25 mouse cellular contexts compared by ENCODE assay signal in the genomic region with DNA sequence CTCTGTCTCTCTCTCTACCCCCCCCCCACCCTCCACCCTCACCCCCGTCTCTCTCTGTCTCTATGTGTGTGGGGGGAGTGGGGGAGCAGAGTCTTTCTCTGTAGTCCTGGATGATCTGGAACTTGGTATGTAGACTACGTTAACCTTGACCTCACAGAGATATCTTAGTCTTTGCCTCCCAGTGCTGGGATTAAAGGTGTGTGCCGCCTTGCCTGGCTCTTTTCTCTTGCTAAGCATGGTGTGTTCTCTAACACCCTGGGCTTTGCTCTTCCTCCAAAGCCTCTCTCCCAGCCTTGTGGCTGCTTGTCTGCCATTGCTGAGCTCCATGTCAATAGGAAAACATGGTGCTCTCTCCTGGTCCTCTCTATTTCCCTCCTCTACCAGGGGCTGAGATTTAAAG. TPM values are rescaled to one million over a fixed set of nuclear protein-coding genes. Genes with fewer than 3 reads are reported as not detected.
DNase-seq lines count a peak whose midpoint lies in the region; ATAC-seq and TF ChIP-seq lines count a peak whose summit lies in the region.
"Had no signal": no experiment of that assay in that cellular context is flagged by ENCODE, and none has a peak within 500 bp of the region (broad histone marks: within the 10 kb centered on the region; RNA-seq: fewer than 3 reads in every experiment).

No protein-coding gene starts in this region.

- H3K27ac ChIP-seq in intestine, embryonic 14.5 days (ENCODE audit: low read depth): 0 out of 2 replicates have a peak overlapping the region, but pooled peaks have one; percentile 34
- no peak overlapping the region for H3K27ac ChIP-seq in intestine, embryonic 15.5 days
- H3K27ac ChIP-seq in ES-Bruce4 (ENCODE audit: insufficient read depth, low read length): peak overlapping the region; percentile 70
- peak overlapping the region; percentile 58 for H3K27ac ChIP-seq in ES-E14 (ENCODE audit: insufficient read depth, low read depth, low read length, poor library complexity, severe bottlenecking)
- H3K27ac ChIP-seq in forebrain, embryonic 12.5 days: no peak overlapping the region
- H3K27ac ChIP-seq: embryonic facial prominence, embryonic 12.5 days had no signal

- DNase-seq in intestine, embryonic 14.5 days (ENCODE audit: low spot score): no peak
- no peak for DNase-seq in ES-E14 (ENCODE audit: low read depth, low spot score)
- peak; percentile 58 for DNase-seq in ZHBTc4 (ENCODE audit: low read depth, low spot score)
- no peak for DNase-seq in left cerebral cortex, postnatal 14 days (ENCODE audit: low spot score in 2 of 2)
- no peak for DNase-seq in spleen, postnatal 4 days (ENCODE audit: low spot score in 2 of 2)
- DNase-seq: adrenal gland, adult 2 months; adrenal gland, postnatal 10 days; adrenal gland, postnatal 25 days; B cell, adult 2 months; cerebellum, adult 11 months; cerebellum, adult 18-20 months; cerebellum, adult 8-10 months; cerebellum, adult 9-11 months; cerebellum, postnatal 14 days; cerebellum, postnatal 36 days; embryo, embryonic 11 days had no signal

- 57% methylated on average over 3 of the region's 3 CpGs for WGBS in intestine, embryonic 14.5 days
- WGBS in intestine, embryonic 15.5 days: 68% methylated on average over 3 of the region's 3 CpGs
- WGBS in forebrain, embryonic 12.5 days: 83% methylated on average over 3 of the region's 3 CpGs

- H3K9ac ChIP-seq in intestine, embryonic 14.5 days (ENCODE audit: low read length): no peak overlapping the region
- no peak overlapping the region for H3K9ac ChIP-seq in intestine, embryonic 15.5 days
- no peak overlapping the region for H3K9ac ChIP-seq in ES-Bruce4 (ENCODE audit: low read depth, poor library complexity, severe bottlenecking)
- no peak overlapping the region for H3K9ac ChIP-seq in ES-E14 (ENCODE audit: insufficient read depth, low read depth, low read length, poor library complexity, severe bottlenecking)
- no peak overlapping the region for H3K9ac ChIP-seq in forebrain, embryonic 12.5 days
- H3K9ac ChIP-seq: embryonic facial prominence, embryonic 12.5 days had no signal

- TF ChIP-seq POLR2A in ES-Bruce4 (IDR thresholded peaks at IDR 0.05; ENCODE audit: insufficient read depth, low read length): no peak

- in situ Hi-C loops in ES-E14 (cut with MboI; ENCODE audit: low sequenced_read_pairs in 2 of 2, unreplicated experiment in 2 of 2): no loop called here

- ATAC-seq in intestine, embryonic 14.5 days (replicated peaks; ENCODE audit: low FRiP score, low TSS enrichment, low read depth): 0 out of 2 replicates have a peak, but pooled peaks have one; percentile 7
- ATAC-seq in intestine, embryonic 15.5 days: no peak
- ATAC-seq in forebrain, embryonic 12.5 days (ENCODE audit: low FRiP score): no peak
- ATAC-seq: CD4-positive, CD25-positive, alpha-beta regulatory T cell, adult 4 months; forebrain, embryonic 14.5 days; forebrain, embryonic 16.5 days had no signal

- no peak for TF ChIP-seq CTCF in ES-Bruce4 (IDR thresholded peaks at IDR 0.05; ENCODE audit: low read depth, low read length)

- 0 out of 2 replicates have a peak, but pooled peaks cover 3% of the 10 kb centered on the region for H3K4me1 ChIP-seq in intestine, embryonic 14.5 days (replicated peaks; ENCODE audit: control insufficient read depth, insufficient read depth, low read length)
- H3K4me1 ChIP-seq in intestine, embryonic 15.5 days (replicated peaks): no peaks in the 10 kb centered on the region; the same call in 1 of the 2 replicates
- H3K4me1 ChIP-seq in ES-Bruce4 (ENCODE audit: control insufficient read depth, insufficient read depth, low read length) (peaks cover 4% of the 10 kb centered on the region), ES-E14 (ENCODE audit: control insufficient read depth in 2 of 2, insufficient read depth in 2 of 2, low read length in 2 of 2, poor library complexity in 1 of 2) (peaks cover 7 to 16% of the 10 kb centered on the region in 2 experiments)
- no peaks in the 10 kb centered on the region for H3K4me1 ChIP-seq in forebrain, embryonic 12.5 days
- H3K4me1 ChIP-seq: embryonic facial prominence, embryonic 12.5 days had no signal

- intact Hi-C loops in left cerebral cortex, postnatal 14 days (cut with DNase I): no loop called here

- no peak overlapping the region for H3K4me3 ChIP-seq in intestine, embryonic 14.5 days (ENCODE audit: low read depth, low read length)
- H3K4me3 ChIP-seq in intestine, embryonic 15.5 days (replicated peaks): no peak overlapping the region
- H3K4me3 ChIP-seq in ES-Bruce4 (ENCODE audit: low read depth, low read length): no peak overlapping the region
- no peak overlapping the region for H3K4me3 ChIP-seq in ES-E14 (ENCODE audit: insufficient read depth in 1 of 2, low read depth in 1 of 2, low read length in 2 of 2, poor library complexity in 1 of 2, severe bottlenecking in 1 of 2)
- no peak overlapping the region for H3K4me3 ChIP-seq in forebrain, embryonic 12.5 days (replicated peaks)
- H3K4me3 ChIP-seq: embryonic facial prominence, embryonic 12.5 days had no signal

- no peak overlapping the region for H3K4me2 ChIP-seq in intestine, embryonic 14.5 days (ENCODE audit: low read length)
- no peak overlapping the region for H3K4me2 ChIP-seq in intestine, embryonic 15.5 days (replicated peaks)
- H3K4me2 ChIP-seq in forebrain, embryonic 12.5 days: no peak overlapping the region
- H3K4me2 ChIP-seq: embryonic facial prominence, embryonic 12.5 days had no signal

- TF ChIP-seq EP300 in ES-Bruce4 (IDR thresholded peaks at IDR 0.05; ENCODE audit: insufficient read depth, low read depth, low read length): no peak

- no peaks in the 10 kb centered on the region for H3K27me3 ChIP-seq in intestine, embryonic 14.5 days (replicated peaks; ENCODE audit: control insufficient read depth, insufficient read depth, low read length)
- no peaks in the 10 kb centered on the region for H3K27me3 ChIP-seq in intestine, embryonic 15.5 days (replicated peaks)
- no peaks in the 10 kb centered on the region for H3K27me3 ChIP-seq in ES-Bruce4 (ENCODE audit: control insufficient read depth, insufficient read depth, low read length, poor library complexity, severe bottlenecking)
- no peaks in the 10 kb centered on the region for H3K27me3 ChIP-seq in forebrain, embryonic 12.5 days
- H3K27me3 ChIP-seq: CH12.LX; embryonic facial prominence, embryonic 12.5 days had no signal

- H3K9me3 ChIP-seq in intestine, embryonic 14.5 days (ENCODE audit: control insufficient read depth, low read length): no peaks in the 10 kb centered on the region
- no peaks in the 10 kb centered on the region for H3K9me3 ChIP-seq in intestine, embryonic 15.5 days
- H3K9me3 ChIP-seq in ES-Bruce4 (replicated peaks; ENCODE audit: control insufficient read depth, insufficient read depth, low read length, poor library complexity, severe bottlenecking) (no peaks in the 10 kb centered on the region), ES-E14 (ENCODE audit: control insufficient read depth, insufficient read depth, low read depth, low read length) (no peaks in the 10 kb centered on the region)
- no peaks in the 10 kb centered on the region for H3K9me3 ChIP-seq in forebrain, embryonic 12.5 days
- H3K9me3 ChIP-seq: embryonic facial prominence, embryonic 12.5 days had no signal

- H3K36me3 ChIP-seq in intestine, embryonic 14.5 days (ENCODE audit: control insufficient read depth, insufficient read depth, low read length): no peaks in the 10 kb centered on the region
- no peaks in the 10 kb centered on the region for H3K36me3 ChIP-seq in intestine, embryonic 15.5 days
- H3K36me3 ChIP-seq in ES-Bruce4 (ENCODE audit: control insufficient read depth, insufficient read depth, low read length, poor library complexity, severe bottlenecking) (no peaks in the 10 kb centered on the region), ES-E14 (ENCODE audit: control insufficient read depth, insufficient read depth, low read length, poor library complexity, severe bottlenecking) (no peaks in the 10 kb centered on the region)
- no peaks in the 10 kb centered on the region for H3K36me3 ChIP-seq in forebrain, embryonic 12.5 days (replicated peaks)
- H3K36me3 ChIP-seq: embryonic facial prominence, embryonic 12.5 days had no signal

TF ChIP-seq in ES-E14, 5 proteins besides CTCF, POLR2A, EP300 and RAD21:
- TF ChIP-seq ZC3H11A (IDR thresholded peaks at IDR 0.05; ENCODE audit: borderline replicate concordance, low read depth, low read length): no peak
- TF ChIP-seq CHD2 (IDR thresholded peaks at IDR 0.05; ENCODE audit: low read depth, low read length): no peak
- no peak for TF ChIP-seq HCFC1 (IDR thresholded peaks at IDR 0.05; ENCODE audit: borderline replicate concordance, insufficient read depth, low read length)
- TF ChIP-seq ZNF384 (IDR thresholded peaks at IDR 0.05; ENCODE audit: low read depth, low read length): no peak
- TF ChIP-seq MAFK (IDR thresholded peaks at IDR 0.05; ENCODE audit: insufficient read depth, low read depth, low read length): no peak

RNA-seq across cellular contexts. Expression of gene Sestd1, which starts 23.3 kb away (rescaled TPM):
- polyA plus RNA-seq in intestine, embryonic 14.5 days (2014; fragmentation: Nextera tagmentation; extraction: Ambion mirVana): 20.3 and 21.1 TPM in 2 replicates
- polyA plus RNA-seq in intestine, embryonic 15.5 days (2015; fragmentation: Nextera tagmentation; extraction: Ambion mirVana): 15.8 and 17.3 TPM in 2 replicates
- polyA plus RNA-seq in ES-Bruce4 (2011; ENCODE audit: insufficient read depth, insufficient read length, low read depth, missing spikeins): 23.5 and 27.2 TPM in 2 replicates
- total RNA-seq in ES-E14 (2012; rRNA removed): 11.4 and 12.4 TPM in 2 replicates
- total RNA-seq in left cerebral cortex, postnatal 14 days (2021): 100 to 1,000 TPM in 1 of 2 experiments, 10 to 100 TPM in 1; 92.9 to 102 TPM
- polyA plus RNA-seq in forebrain, embryonic 12.5 days (2016; fragmentation: Nextera tagmentation; extraction: Ambion mirVana): 29.1 and 32.6 TPM in 2 replicates
- total RNA-seq: CH12.LX, MEL had no signal

Comparison
In these comparisons a context has a peak if more than half of its experiments do, and no peak if none do; other contexts are left out.
1. H3K27ac ChIP-seq: peak in intestine, embryonic 14.5 days (single experiment), ES-Bruce4 (single experiment) and ES-E14 (single experiment); none in intestine, embryonic 15.5 days (single experiment) and forebrain, embryonic 12.5 days (single experiment).